Mouse (Mus musculus): ENCODE measurements at regions not wholly inside any gene's neighbourhood (a gene's known extent, or its start where the extent isn't known, plus 50 kb on each side); places are given as distances from the start of the nearest gene placed in this dataset.

DNA sequence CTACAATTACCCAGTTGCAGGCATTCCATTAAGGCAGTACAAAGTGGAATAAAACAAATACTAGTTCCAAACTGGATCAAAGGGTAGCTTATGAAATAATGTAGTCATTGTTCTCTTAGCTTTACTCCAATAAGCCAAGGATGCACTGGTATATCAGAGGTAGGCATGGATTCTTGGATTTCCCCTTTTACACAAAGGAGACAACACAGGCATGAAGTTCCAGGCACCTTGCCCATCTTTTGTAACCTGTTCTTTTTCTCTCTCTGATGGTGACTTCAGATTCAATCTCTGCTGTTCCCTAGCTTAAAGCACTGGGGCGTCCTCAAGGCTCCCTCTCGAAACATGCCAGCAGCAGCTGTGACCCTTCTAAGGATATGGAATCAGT is 613.5 kb upstream of the A1bg start:
- no peak for ATAC-seq (replicated peaks; ENCODE audit: low FRiP score, low TSS enrichment, poor library complexity, severe bottlenecking)

DNA sequence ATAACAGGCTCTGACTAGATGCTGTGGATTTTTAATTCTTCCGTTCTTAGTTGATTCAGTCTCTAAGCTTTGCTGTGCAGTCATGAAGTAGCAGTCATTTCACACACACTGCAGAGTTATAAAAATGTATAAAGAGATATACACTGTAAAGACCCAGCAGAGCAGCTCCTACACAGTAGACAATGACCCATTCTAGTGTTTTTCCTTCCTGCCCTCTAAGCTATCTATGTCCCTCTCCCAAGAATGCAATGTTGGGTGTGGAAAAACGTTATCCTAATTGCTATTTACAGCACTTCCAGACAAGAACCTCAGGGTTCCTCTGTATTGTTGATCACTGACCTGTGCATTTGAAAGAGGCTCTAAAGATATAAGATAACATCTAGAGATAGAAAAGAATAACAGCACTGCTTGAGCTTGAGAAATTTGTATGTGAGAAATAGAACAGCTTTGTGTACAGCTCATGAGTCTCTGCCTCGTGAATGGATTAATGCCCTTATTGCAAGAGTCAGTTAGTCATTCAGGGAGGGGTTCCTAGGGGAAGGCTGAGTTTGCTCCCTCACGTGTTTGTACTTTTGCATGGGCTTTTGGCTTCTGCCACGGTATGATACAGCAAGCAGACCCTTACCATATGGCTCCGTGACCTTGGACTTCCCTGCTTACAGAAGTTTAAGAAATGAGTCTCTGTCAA is 613.0 kb upstream of the A1bg start:
- ATAC-seq (replicated peaks; ENCODE audit: low FRiP score, low TSS enrichment, poor library complexity, severe bottlenecking) = no peak

- no peak for ATAC-seq (replicated peaks; ENCODE audit: low FRiP score, low TSS enrichment, poor library complexity, severe bottlenecking)
These were observed 612.4 kb upstream of the A1bg start for GRCm38 (mm10) chr15:61535180-61535579.

GRCm38 (mm10) chr15:61532808-61533207 is 610.0 kb upstream of the A1bg start:
- no peak for ATAC-seq (replicated peaks; ENCODE audit: low FRiP score, low TSS enrichment, poor library complexity, severe bottlenecking)

DNA sequence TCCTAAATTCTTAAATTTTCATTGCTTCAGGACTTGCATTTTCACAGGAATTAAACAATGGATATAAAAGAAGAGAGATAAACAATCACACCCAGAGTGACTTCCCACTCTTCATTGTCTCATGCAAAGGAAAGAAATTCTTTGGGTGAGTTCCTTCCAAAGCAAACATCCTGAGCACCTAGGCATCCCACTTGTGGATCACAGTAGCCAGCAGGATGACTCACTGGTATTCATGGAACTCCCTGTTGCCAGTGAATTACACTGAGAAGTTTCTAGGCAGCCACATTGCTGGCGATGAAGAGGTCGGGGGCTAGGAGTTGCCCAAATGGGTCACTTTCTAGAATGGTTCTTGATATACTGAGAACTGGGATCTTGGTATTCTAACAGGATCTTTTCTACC is 609.2 kb upstream of the A1bg start:
- no peak for ATAC-seq (replicated peaks; ENCODE audit: low FRiP score, low TSS enrichment, poor library complexity, severe bottlenecking)

DNA sequence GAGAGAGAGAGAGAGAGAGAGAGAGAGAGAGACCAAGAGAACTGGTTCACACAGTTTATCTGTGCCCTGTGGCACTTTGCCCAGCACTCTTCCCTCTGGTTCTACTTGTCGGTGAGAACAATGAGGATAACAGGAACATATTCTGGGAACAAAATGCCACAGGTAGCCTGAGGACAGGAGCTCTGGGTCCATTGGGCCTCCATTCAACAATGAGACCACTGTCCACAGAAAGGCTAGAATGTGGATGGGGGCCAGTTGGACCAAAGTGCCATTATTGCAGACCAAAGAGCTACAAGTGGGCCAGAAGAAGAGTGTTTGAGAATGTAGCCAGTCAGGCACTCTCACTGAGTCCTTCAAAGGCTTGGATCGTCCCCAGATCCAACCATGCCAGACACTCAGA is 600.2 kb upstream of the A1bg start:
- no peak for ATAC-seq (replicated peaks; ENCODE audit: low FRiP score, low TSS enrichment, poor library complexity, severe bottlenecking)

GRCm38 (mm10) chr15:61517265-61517664 is 594.5 kb upstream of the A1bg start:
- ATAC-seq (replicated peaks; ENCODE audit: low FRiP score, low TSS enrichment, poor library complexity, severe bottlenecking) = no peak

DNA sequence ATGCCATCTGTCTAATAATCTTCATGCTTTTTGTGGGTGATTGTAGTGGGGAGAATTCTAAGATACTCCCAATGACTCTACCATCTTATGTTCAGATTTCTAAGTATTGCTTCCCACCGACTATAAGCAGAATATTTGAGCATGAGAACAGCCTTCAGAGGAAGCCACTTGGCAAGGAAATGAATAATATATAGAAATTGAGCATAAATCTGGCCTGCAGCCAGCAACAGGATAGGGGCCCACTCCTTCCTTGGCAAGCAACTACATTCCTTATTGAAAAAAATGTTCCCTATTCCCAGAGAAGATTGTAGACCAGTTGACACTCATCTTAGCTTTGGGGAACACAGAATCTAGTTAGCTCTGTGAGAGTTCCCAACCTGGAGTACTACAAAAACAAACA is 591.5 kb upstream of the A1bg start:
- no peak for ATAC-seq (replicated peaks; ENCODE audit: low FRiP score, low TSS enrichment, poor library complexity, severe bottlenecking)

- ATAC-seq (replicated peaks; ENCODE audit: low FRiP score, low TSS enrichment, poor library complexity, severe bottlenecking) = no peak
These were observed 586.0 kb upstream of the A1bg start for GRCm38 (mm10) chr15:61508806-61509205.

- ATAC-seq (replicated peaks; ENCODE audit: low FRiP score, low TSS enrichment, poor library complexity, severe bottlenecking) = no peak
These were observed 583.6 kb upstream of the A1bg start for GRCm38 (mm10) chr15:61506361-61506897.

- ATAC-seq (replicated peaks; ENCODE audit: low FRiP score, low TSS enrichment, poor library complexity, severe bottlenecking) = no peak
These were observed 580.6 kb upstream of the A1bg start for GRCm38 (mm10) chr15:61503436-61503835.

- no peak for ATAC-seq (replicated peaks; ENCODE audit: low FRiP score, low TSS enrichment, poor library complexity, severe bottlenecking)
These were observed 566.9 kb upstream of the A1bg start for GRCm38 (mm10) chr15:61489731-61490130.

- ATAC-seq (replicated peaks; ENCODE audit: low FRiP score, low TSS enrichment, poor library complexity, severe bottlenecking) = no peak
These were observed 559.0 kb upstream of the A1bg start for GRCm38 (mm10) chr15:61481861-61482260.

- no peak for ATAC-seq (replicated peaks; ENCODE audit: low FRiP score, low TSS enrichment, poor library complexity, severe bottlenecking)
These were observed 551.1 kb upstream of the A1bg start for GRCm38 (mm10) chr15:61473900-61474299.

DNA sequence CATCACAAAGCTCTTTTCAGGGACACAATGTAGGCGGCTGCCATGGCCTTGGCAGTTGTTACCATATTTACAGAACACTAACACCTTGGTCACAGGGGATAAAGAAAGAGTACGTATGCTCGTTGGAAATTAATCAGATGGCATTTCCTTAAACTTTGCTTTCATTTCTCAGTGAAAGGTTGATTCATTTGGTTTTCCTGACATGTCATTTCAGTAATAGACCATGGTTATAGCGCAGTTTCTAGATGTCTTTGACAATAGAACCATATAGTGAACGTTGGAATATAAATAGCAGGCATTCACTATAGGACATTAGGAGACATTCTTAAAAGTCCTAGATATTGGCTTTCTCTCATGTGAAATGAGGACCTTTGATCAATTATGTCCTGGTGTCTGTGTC is 532.2 kb upstream of the A1bg start:
- no peak for ATAC-seq (replicated peaks; ENCODE audit: low FRiP score, low TSS enrichment, poor library complexity, severe bottlenecking)

- ATAC-seq (replicated peaks; ENCODE audit: low FRiP score, low TSS enrichment, poor library complexity, severe bottlenecking) = no peak
These were observed 531.5 kb upstream of the A1bg start for GRCm38 (mm10) chr15:61454350-61454671.

DNA sequence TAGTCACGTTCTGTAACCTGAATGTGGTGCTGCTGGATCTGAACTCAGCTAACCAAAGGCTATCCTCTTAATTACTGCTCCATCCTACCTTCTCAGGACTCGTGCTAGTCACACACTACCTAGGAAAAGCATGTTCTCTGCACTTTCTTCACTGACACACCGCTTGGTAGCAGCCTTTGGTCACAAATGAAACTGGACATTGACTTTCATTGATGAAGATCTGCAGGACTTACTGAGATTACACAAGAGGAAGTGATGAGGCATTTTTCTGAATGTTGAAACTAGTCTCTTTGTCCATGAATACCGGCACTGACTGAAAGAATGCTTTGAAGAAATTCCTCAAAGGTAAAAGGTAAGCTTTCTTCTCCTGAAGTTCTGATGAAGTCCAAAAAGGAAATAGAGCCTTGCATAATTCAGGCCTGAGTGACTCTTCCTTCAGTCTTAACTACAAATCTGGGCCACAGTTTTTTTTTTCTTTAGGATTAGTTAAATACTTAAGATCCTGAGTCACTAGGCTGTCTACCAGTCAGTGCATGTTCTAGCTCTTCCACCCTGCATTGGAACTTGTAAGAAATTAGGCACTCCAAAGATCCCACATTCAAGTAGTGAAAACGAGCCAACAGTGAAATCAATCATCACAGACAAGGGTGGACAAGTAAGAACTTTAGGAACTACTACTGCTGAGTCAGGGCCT is 531.0 kb upstream of the A1bg start:
- no peak for ATAC-seq (replicated peaks; ENCODE audit: low FRiP score, low TSS enrichment, poor library complexity, severe bottlenecking)

DNA sequence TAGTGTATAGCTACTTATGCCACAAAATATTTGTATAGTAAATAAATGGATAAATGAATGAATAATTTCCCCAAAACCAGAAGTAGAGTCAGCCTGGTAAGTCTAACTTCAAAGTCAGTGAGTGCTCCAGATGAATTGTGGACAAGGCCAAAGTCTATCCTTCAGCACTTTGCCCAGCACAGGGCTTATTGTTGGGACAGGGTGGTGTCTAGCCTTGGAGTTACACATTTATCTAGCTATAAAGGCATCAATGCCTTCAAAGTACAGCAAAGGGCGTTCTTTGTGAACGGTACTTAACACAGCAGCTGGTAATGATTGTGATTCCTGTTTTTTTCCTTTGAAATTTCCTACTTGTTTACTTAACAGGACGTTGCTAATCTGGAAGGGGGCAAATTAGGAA is 527.4 kb upstream of the A1bg start:
- no peak for ATAC-seq (replicated peaks; ENCODE audit: low FRiP score, low TSS enrichment, poor library complexity, severe bottlenecking)

DNA sequence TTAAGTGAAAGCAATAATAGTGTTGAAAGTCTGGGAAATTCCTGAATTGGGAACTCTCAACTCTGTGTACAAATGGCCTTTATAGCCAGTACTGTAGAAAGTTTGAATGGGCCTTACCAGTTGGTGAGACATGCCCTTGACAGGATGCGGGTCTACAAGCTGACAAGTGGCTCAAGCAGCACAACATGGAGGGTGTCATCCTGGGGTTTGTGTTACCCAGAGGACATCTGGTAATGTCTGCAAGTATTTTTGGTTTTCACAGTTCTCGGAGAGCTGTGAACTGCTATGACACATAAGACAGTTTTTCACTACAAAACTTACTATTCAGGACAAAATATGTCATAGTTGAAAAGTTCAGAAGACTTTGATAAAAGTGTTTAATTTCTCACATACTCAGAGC is 525.7 kb upstream of the A1bg start:
- ATAC-seq (replicated peaks; ENCODE audit: low FRiP score, low TSS enrichment, poor library complexity, severe bottlenecking) = no peak

DNA sequence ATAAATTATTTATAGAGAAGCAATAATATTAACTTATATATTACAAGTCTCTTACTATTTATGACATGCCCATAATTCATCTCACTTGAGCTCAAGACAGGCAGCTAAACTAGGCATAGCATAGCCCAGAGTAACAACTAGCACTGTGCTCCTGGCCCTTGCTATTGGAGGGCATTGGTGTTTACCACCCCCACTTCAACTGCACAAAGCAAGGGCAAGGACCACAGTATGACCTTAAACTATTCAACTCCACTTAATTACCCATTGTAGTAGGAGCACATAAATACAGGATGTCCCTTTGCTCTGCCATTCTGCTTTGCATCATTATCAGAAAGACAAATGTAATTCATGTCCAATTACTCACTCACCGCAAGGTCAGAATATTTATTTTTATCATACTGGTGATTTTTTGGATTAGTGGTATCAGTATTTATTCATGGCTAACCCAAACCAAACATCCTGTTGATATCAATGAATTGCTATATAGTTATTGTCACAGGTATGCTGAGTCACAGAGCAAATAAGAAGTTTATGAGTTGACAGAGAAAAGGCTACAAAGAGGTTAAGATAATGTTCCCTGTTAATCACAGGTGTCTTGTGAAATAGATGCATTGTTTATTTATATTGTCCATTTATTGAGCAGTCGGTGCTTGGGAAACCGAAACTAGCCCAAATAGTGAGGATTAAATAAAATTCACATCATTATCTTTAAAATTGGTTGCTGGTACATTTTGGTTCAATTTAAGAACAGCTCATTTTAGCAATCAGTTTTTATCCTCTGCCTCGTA is 523.4 kb upstream of the A1bg start:
- ATAC-seq (replicated peaks; ENCODE audit: low FRiP score, low TSS enrichment, poor library complexity, severe bottlenecking) = no peak
